ENCODE assay signal across 8 mouse cellular contexts in genomic region chr5:115192828-115193195, GRCm38 (mm10). TPM values are rescaled to one million over a fixed set of nuclear protein-coding genes. Genes with fewer than 3 reads are reported as not detected.
A peak's percentile ranks its signal among the peaks of the same experiment; 100 is the strongest.
DNase-seq lines count a peak whose midpoint lies in the region; ATAC-seq and TF ChIP-seq lines count a peak whose summit lies in the region.
"Had no signal": no experiment of that assay in that cellular context is flagged by ENCODE, and none has a peak within 500 bp of the region (broad histone marks: within the 10 kb centered on the region; RNA-seq: fewer than 3 reads in every experiment).

No protein-coding gene starts in this region.

- peaks cover 80% of the 10 kb centered on the region for H3K27me3 ChIP-seq in forebrain, embryonic 12.5 days
- peaks cover 69% of the 10 kb centered on the region for H3K27me3 ChIP-seq in limb, embryonic 10.5 days (ENCODE audit: low read depth, poor library complexity, severe bottlenecking)
- H3K27me3 ChIP-seq in stomach, embryonic 14.5 days (ENCODE audit: control insufficient read depth, insufficient read depth, low read length), result peaks cover 26% of the 10 kb centered on the region

- peak overlapping the region; percentile 100 for H3K4me2 ChIP-seq in forebrain, embryonic 12.5 days
- H3K4me2 ChIP-seq in stomach, embryonic 14.5 days (replicated peaks; ENCODE audit: low read depth, low read length), result peak overlapping the region; percentile 100

- intact Hi-C loops in left cerebral cortex, adult 2 months (cut with DNase I), result no loop called here

- peaks cover 30% of the 10 kb centered on the region for H3K4me1 ChIP-seq in forebrain, embryonic 12.5 days
- H3K4me1 ChIP-seq in limb, embryonic 10.5 days, result peaks cover 57% of the 10 kb centered on the region
- peaks cover 19% of the 10 kb centered on the region; the same call in 1 of the 2 replicates for H3K4me1 ChIP-seq in stomach, embryonic 14.5 days (ENCODE audit: control insufficient read depth, insufficient read depth, low read length)

- peak overlapping the region; percentile 90 for H3K27ac ChIP-seq in left cerebral cortex, adult 2 months
- H3K27ac ChIP-seq in forebrain, embryonic 12.5 days, result no peak overlapping the region
- no peak overlapping the region for H3K27ac ChIP-seq in limb, embryonic 10.5 days
- H3K27ac ChIP-seq in stomach, embryonic 14.5 days (ENCODE audit: low read length), result no peak overlapping the region
- H3K27ac ChIP-seq: liver, embryonic 14.5 days had no signal

- TF ChIP-seq CTCF in left cerebral cortex, adult 2 months (IDR thresholded peaks at IDR 0.05), result no peak

- H3K9ac ChIP-seq in forebrain, embryonic 12.5 days, result no peak overlapping the region; the same call in 1 of the 2 replicates
- no peak overlapping the region for H3K9ac ChIP-seq in stomach, embryonic 14.5 days (replicated peaks; ENCODE audit: low read depth, low read length)
- H3K9ac ChIP-seq: liver, embryonic 14.5 days had no signal

- WGBS in forebrain, embryonic 12.5 days, result 12% methylated on average over 7 of the region's 7 CpGs
- 12% methylated on average over 7 of the region's 7 CpGs for WGBS in limb, embryonic 10.5 days
- WGBS in stomach, embryonic 14.5 days, result 15% methylated on average over 7 of the region's 7 CpGs

- no peaks in the 10 kb centered on the region for H3K36me3 ChIP-seq in forebrain, embryonic 12.5 days (replicated peaks)
- H3K36me3 ChIP-seq in limb, embryonic 10.5 days, result no peaks in the 10 kb centered on the region
- H3K36me3 ChIP-seq in stomach, embryonic 14.5 days (ENCODE audit: control insufficient read depth, insufficient read depth, low read length), result no peaks in the 10 kb centered on the region

- no peak for DNase-seq in left cerebral cortex, adult 2 months (ENCODE audit: extremely low spot score in 1 of 2, low spot score in 2 of 2)
- DNase-seq in left cerebral cortex, adult 11 months (ENCODE audit: low spot score), result no peak
- DNase-seq in limb, embryonic 10.5 days (ENCODE audit: low spot score), result no peak
- DNase-seq in T-cell, adult 2 months (ENCODE audit: low spot score), result no peak
- no peak for DNase-seq in embryo, embryonic 10 days (ENCODE audit: low spot score)

- no peaks in the 10 kb centered on the region for H3K9me3 ChIP-seq in forebrain, embryonic 12.5 days
- H3K9me3 ChIP-seq in limb, embryonic 10.5 days (replicated peaks), result no peaks in the 10 kb centered on the region
- no peaks in the 10 kb centered on the region for H3K9me3 ChIP-seq in stomach, embryonic 14.5 days (ENCODE audit: control insufficient read depth, low read depth, low read length)

- no peak for ATAC-seq in forebrain, embryonic 12.5 days (ENCODE audit: low FRiP score)
- no peak for ATAC-seq in stomach, embryonic 14.5 days (ENCODE audit: insufficient number of reproducible peaks, insufficient read depth, low FRiP score, low read depth)

- peak overlapping the region; percentile 79 for H3K4me3 ChIP-seq in left cerebral cortex, adult 2 months
- peak overlapping the region; percentile 71 for H3K4me3 ChIP-seq in forebrain, embryonic 12.5 days (replicated peaks)
- peak overlapping the region; percentile 80 for H3K4me3 ChIP-seq in limb, embryonic 10.5 days
- H3K4me3 ChIP-seq in stomach, embryonic 14.5 days (ENCODE audit: low read depth, low read length), result peak overlapping the region; percentile 59

RNA-seq across cellular contexts. Expression of gene Cabp1, which starts 1.4 kb away (rescaled TPM):
- total RNA-seq in left cerebral cortex, adult 2 months (2021), result 100 to 1,000 TPM; 319 to 335 TPM
- 6.0 and 6.1 TPM in 2 replicates for polyA plus RNA-seq in forebrain, embryonic 12.5 days (2016; fragmentation: Nextera tagmentation; extraction: Ambion mirVana)
- 1.9 and 2.6 TPM in 2 replicates for polyA plus RNA-seq in limb, embryonic 10.5 days (2016; fragmentation: Nextera tagmentation; extraction: Ambion mirVana)
- polyA plus RNA-seq in stomach, embryonic 14.5 days (2014; fragmentation: Nextera tagmentation; extraction: Ambion mirVana), result 1.00 and 1.5 TPM in 2 replicates

RNA-seq across cellular contexts. Expression of gene Mlec, which starts 34.8 kb away (rescaled TPM):
- 10 to 100 TPM; 87.8 to 89.8 TPM for total RNA-seq in left cerebral cortex, adult 2 months (2021)
- 50.3 and 50.8 TPM in 2 replicates for polyA plus RNA-seq in forebrain, embryonic 12.5 days (2016; fragmentation: Nextera tagmentation; extraction: Ambion mirVana)
- polyA plus RNA-seq in limb, embryonic 10.5 days (2016; fragmentation: Nextera tagmentation; extraction: Ambion mirVana), result 92.0 and 94.3 TPM in 2 replicates
- 52.6 and 61.3 TPM in 2 replicates for polyA plus RNA-seq in stomach, embryonic 14.5 days (2014; fragmentation: Nextera tagmentation; extraction: Ambion mirVana)

RNA-seq across cellular contexts. Expression of gene Pop5, which starts 42.8 kb away (rescaled TPM):
- 100 to 1,000 TPM; 116 to 117 TPM for total RNA-seq in left cerebral cortex, adult 2 months (2021)
- polyA plus RNA-seq in forebrain, embryonic 12.5 days (2016; fragmentation: Nextera tagmentation; extraction: Ambion mirVana), result 90.5 and 97.1 TPM in 2 replicates
- 130 and 157 TPM in 2 replicates for polyA plus RNA-seq in limb, embryonic 10.5 days (2016; fragmentation: Nextera tagmentation; extraction: Ambion mirVana)
- 93.1 and 97.7 TPM in 2 replicates for polyA plus RNA-seq in stomach, embryonic 14.5 days (2014; fragmentation: Nextera tagmentation; extraction: Ambion mirVana)

RNA-seq across cellular contexts. Expression of gene Unc119b, which starts 58.0 kb away (rescaled TPM):
- 10 to 100 TPM; 25.2 to 31.0 TPM for total RNA-seq in left cerebral cortex, adult 2 months (2021)
- 68.6 and 69.8 TPM in 2 replicates for polyA plus RNA-seq in forebrain, embryonic 12.5 days (2016; fragmentation: Nextera tagmentation; extraction: Ambion mirVana)
- 77.0 and 78.3 TPM in 2 replicates for polyA plus RNA-seq in limb, embryonic 10.5 days (2016; fragmentation: Nextera tagmentation; extraction: Ambion mirVana)
- polyA plus RNA-seq in stomach, embryonic 14.5 days (2014; fragmentation: Nextera tagmentation; extraction: Ambion mirVana), result 26.3 and 27.3 TPM in 2 replicates
